Mouse (Mus musculus): ENCODE data around the gene Atp1b3. TPM values are rescaled to one million over a fixed set of nuclear protein-coding genes. Genes with fewer than 3 reads are reported as not detected.

Gene Atp1b3
- total and polyA plus RNA-seq, 2 experiments from 2014 or later = 46.4 to 107 TPM

DNA sequence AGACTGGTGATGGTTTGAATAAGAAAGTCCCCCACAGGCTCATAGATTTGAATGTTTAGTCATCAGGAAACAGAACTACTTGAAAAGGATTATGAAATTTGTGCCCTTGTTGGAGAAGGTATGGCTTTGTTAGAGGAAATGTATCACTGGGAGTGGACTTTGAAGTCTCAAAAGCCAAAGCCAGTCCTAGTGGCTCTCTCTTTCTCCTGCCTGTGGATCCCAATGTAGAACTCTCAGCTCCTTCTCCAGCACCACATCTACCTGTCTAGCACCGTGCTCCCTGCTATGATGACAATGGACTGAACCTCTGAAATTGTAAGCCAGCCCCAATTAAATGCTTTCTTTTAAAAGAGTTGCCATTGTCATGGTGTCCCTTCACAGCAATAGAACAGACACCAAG lies 12.9 kb upstream of the Atp1b3 start:
- H3K4me1 ChIP-seq (ENCODE audit: control insufficient read depth, insufficient read depth) = peaks cover 7% of the 10 kb centered on the region
- H3K9me3 ChIP-seq (replicated peaks; ENCODE audit: control insufficient read depth, low read length) = no peaks in the 10 kb centered on the region
- H3K9ac ChIP-seq (replicated peaks; ENCODE audit: low read depth, low read length) = no peak overlapping the region
- ATAC-seq (ENCODE audit: insufficient read depth, low read depth) (no peak), DNase-seq (ENCODE audit: low spot score) (no peak)
- no peak overlapping the region for H3K4me3 ChIP-seq (ENCODE audit: low read depth, low read length)
- 77% methylated on average over 1 of the region's 1 CpGs for WGBS
- TF ChIP-seq CTCF (IDR thresholded peaks at IDR 0.05; ENCODE audit: low read depth) (no peak), EP300 (IDR thresholded peaks at IDR 0.05; ENCODE audit: low read depth) (no peak)
- H3K27me3 ChIP-seq (ENCODE audit: control insufficient read depth, insufficient read depth, low read length) = no peaks in the 10 kb centered on the region
- H3K27ac ChIP-seq (ENCODE audit: low read depth) = no peak overlapping the region
- H3K4me2 ChIP-seq (ENCODE audit: low read depth, low read length) = no peak overlapping the region
- H3K36me3 ChIP-seq (replicated peaks; ENCODE audit: control insufficient read depth, insufficient read depth, low read length) = no peaks in the 10 kb centered on the region

- no peak overlapping the region for H3K4me3 ChIP-seq (ENCODE audit: low read depth, low read length)
- TF ChIP-seq CTCF (IDR thresholded peaks at IDR 0.05; ENCODE audit: low read depth) (no peak), EP300 (IDR thresholded peaks at IDR 0.05; ENCODE audit: low read depth) (no peak)
- H3K9me3 ChIP-seq (replicated peaks; ENCODE audit: control insufficient read depth, low read length) = no peaks in the 10 kb centered on the region
- no peak overlapping the region for H3K9ac ChIP-seq (replicated peaks; ENCODE audit: low read depth, low read length)
- H3K4me2 ChIP-seq (ENCODE audit: low read depth, low read length) = no peak overlapping the region
- WGBS = 72% methylated on average over 3 of the region's 3 CpGs
- 0 out of 2 replicates have a peak, but pooled peaks cover under 1% of the 10 kb centered on the region for H3K4me1 ChIP-seq (ENCODE audit: control insufficient read depth, insufficient read depth)
- ATAC-seq (ENCODE audit: insufficient read depth, low read depth) (no peak), DNase-seq (ENCODE audit: low spot score) (no peak)
- no peaks in the 10 kb centered on the region for H3K27me3 ChIP-seq (ENCODE audit: control insufficient read depth, insufficient read depth, low read length)
- H3K36me3 ChIP-seq (replicated peaks; ENCODE audit: control insufficient read depth, insufficient read depth, low read length) = no peaks in the 10 kb centered on the region
- H3K27ac ChIP-seq (ENCODE audit: low read depth) = no peak overlapping the region
Observed at GRCm38 (mm10) chr9:96375819-96376218, 11.6 kb upstream of the Atp1b3 start.

DNA sequence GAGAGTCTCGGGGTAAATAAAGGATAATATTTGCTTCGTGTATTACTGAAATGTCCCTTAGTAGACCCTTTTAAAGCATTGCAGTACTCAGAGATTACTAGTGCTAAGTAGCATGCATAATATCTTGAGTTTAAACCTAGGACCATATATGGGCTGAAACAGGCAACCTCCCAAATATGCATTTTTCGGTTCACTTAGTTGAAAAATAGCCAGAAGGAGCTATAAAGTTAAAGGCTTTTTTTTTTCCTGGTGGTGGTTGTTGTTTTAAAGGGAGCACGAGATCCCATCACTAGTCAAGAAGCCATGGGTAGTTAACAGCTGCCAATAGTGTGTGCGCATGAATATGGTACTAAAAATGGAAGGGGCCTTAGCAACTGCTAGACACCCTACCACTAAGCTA lies 6.8 kb upstream of the Atp1b3 start:
- no peak overlapping the region for H3K9ac ChIP-seq (replicated peaks; ENCODE audit: low read depth, low read length)
- H3K36me3 ChIP-seq (replicated peaks; ENCODE audit: control insufficient read depth, insufficient read depth, low read length) = no peaks in the 10 kb centered on the region
- ATAC-seq (ENCODE audit: insufficient read depth, low read depth) (no peak), DNase-seq (ENCODE audit: low spot score) (no peak)
- no peak overlapping the region for H3K4me3 ChIP-seq (ENCODE audit: low read depth, low read length)
- H3K27me3 ChIP-seq (ENCODE audit: control insufficient read depth, insufficient read depth, low read length) = no peaks in the 10 kb centered on the region
- H3K4me2 ChIP-seq (ENCODE audit: low read depth, low read length) = no peak overlapping the region
- WGBS = 85% methylated on average over 5 of the region's 5 CpGs
- no peak for TF ChIP-seq CTCF (IDR thresholded peaks at IDR 0.05; ENCODE audit: low read depth)
- TF ChIP-seq EP300 (IDR thresholded peaks at IDR 0.05; ENCODE audit: low read depth) = no peak
- no peaks in the 10 kb centered on the region for H3K4me1 ChIP-seq (ENCODE audit: control insufficient read depth, insufficient read depth)
- H3K27ac ChIP-seq (ENCODE audit: low read depth) = no peak overlapping the region
- no peaks in the 10 kb centered on the region for H3K9me3 ChIP-seq (replicated peaks; ENCODE audit: control insufficient read depth, low read length)

DNA sequence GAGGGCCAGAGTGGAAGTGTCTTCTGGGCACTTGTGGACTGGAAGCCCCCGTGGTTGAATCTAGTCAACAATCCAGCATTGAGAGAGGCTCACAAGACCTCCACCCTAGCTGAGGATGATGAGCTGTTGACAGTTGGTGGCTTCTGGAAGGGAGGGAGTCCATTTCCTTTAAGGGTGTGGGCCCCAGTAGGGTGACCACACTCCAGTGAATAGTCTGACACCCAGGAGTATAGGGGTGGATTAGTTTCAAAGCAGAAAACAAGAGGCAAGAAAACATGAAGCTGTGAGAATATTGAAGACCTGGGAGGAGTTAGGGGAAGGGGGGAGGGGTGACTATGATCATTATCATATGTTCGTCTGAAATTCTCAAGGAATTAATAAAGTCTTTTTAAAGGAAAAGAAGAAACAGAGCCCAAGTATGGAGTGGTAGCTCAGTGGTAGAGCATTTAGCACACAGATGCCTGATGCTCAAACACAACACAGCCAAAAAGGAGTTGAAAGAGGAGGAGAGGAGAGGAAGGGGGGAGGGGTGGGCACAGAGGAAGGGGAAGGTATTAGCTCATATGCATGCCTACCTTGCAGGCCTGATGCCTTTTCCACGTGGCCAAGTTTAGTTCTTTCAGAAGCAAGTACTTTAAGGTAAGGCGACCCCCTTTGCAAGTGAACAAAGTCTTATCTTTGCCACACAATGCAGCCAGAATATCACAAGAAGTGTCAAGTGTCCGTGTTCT lies 5.6 kb upstream of the Atp1b3 start:
- Histone ChIP-seq H3K27ac (ENCODE audit: low read depth) (no peak overlapping the region), H3K4me3 (ENCODE audit: low read depth, low read length) (no peak overlapping the region), H3K9ac (replicated peaks; ENCODE audit: low read depth, low read length) (no peak overlapping the region), H3K36me3 (replicated peaks; ENCODE audit: control insufficient read depth, insufficient read depth, low read length) (no peaks in the 10 kb centered on the region), H3K9me3 (replicated peaks; ENCODE audit: control insufficient read depth, low read length) (no peaks in the 10 kb centered on the region), H3K4me2 (ENCODE audit: low read depth, low read length) (no peak overlapping the region), H3K4me1 (ENCODE audit: control insufficient read depth, insufficient read depth) (no peaks in the 10 kb centered on the region; the same call in 1 of the 2 replicates), H3K27me3 (ENCODE audit: control insufficient read depth, insufficient read depth, low read length) (no peaks in the 10 kb centered on the region)
- no peak for TF ChIP-seq EP300 (IDR thresholded peaks at IDR 0.05; ENCODE audit: low read depth)
- no peak for TF ChIP-seq CTCF (IDR thresholded peaks at IDR 0.05; ENCODE audit: low read depth)
- ATAC-seq (ENCODE audit: insufficient read depth, low read depth) = no peak
- 29% methylated on average over 5 of the region's 5 CpGs for WGBS
- DNase-seq (ENCODE audit: low spot score) = no peak

GRCm38 (mm10) chr9:96365271-96365872 lies 1.1 kb upstream of the Atp1b3 start:
- WGBS = 60% methylated on average over 6 of the region's 6 CpGs
- H3K4me1 ChIP-seq (ENCODE audit: control insufficient read depth, insufficient read depth) = peaks cover 16% of the 10 kb centered on the region
- ATAC-seq (ENCODE audit: insufficient read depth, low read depth) (no peak), DNase-seq (ENCODE audit: low spot score) (no peak)
- TF ChIP-seq CTCF (IDR thresholded peaks at IDR 0.05; ENCODE audit: low read depth) = no peak
- no peak overlapping the region for H3K4me2 ChIP-seq (ENCODE audit: low read depth, low read length)
- no peak overlapping the region for H3K9ac ChIP-seq (replicated peaks; ENCODE audit: low read depth, low read length)
- no peaks in the 10 kb centered on the region for H3K9me3 ChIP-seq (replicated peaks; ENCODE audit: control insufficient read depth, low read length)
- no peaks in the 10 kb centered on the region for H3K27me3 ChIP-seq (ENCODE audit: control insufficient read depth, insufficient read depth, low read length)
- H3K27ac ChIP-seq (ENCODE audit: low read depth) = no peak overlapping the region
- H3K4me3 ChIP-seq (ENCODE audit: low read depth, low read length) = no peak overlapping the region
- no peaks in the 10 kb centered on the region for H3K36me3 ChIP-seq (replicated peaks; ENCODE audit: control insufficient read depth, insufficient read depth, low read length)
